Mouse (Mus musculus): ENCODE data around the gene Hnrnph1. TPM values are rescaled to one million over a fixed set of nuclear protein-coding genes. Genes with fewer than 3 reads are reported as not detected.

Gene Hnrnph1
- polyA plus RNA-seq, 1 experiment from 2014 or later, result 241 TPM

DNA sequence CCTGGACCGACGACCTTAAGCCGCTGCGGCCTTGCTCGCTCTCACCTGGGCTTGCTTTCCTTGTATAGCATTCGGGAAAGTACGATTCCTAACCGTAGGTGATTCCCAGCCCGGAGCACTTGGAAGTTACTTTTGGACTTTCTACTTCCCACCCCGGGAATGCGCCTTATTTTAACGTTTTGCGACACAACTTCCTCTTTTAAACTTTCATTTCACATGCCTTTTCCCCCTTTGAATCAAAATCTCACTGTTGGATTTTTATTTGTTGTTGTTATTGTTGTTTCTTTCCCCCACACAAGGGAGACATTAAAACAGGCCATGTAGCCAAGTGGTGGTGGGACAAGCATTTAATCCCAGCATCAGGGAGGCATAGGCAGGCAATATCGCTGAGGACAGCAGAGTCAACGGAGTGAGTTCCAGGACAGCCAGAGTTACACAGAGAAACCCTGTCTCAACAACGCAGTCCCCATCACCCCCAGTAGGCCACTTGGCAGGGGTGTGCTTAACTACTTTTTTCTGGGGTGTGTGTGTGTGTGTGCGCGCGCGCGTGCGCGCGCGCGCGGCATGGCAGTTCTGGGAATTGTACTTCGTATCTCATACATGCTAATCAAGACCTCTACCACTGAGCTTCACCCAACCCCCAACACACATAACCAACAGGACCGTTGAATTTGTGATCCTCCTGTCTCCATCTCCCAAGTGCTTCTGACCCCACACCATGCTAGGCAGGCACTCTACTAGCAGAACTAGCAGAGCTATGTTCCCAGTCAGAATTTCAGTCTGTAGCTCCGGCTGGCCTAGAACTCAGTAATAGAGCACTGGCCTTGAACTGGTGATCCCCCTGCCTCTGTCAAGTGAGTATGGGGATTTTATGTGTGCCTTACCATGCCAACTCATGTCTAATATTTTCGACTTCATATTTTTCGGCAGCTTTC is 54.6 kb downstream of the Hnrnph1 start:
- Histone ChIP-seq H3K36me3 (ENCODE audit: control insufficient read depth, insufficient read depth, low read length) (no peaks in the 10 kb centered on the region), H3K27me3 (ENCODE audit: control insufficient read depth, insufficient read depth, low read length) (no peaks in the 10 kb centered on the region), H3K4me2 (ENCODE audit: low read length) (peak overlapping the region; percentile 80), H3K27ac (replicated peaks in 1 of 2; ENCODE audit: control insufficient read depth in 1 of 2, insufficient read depth in 1 of 2, low read depth in 2 of 2, low read length in 2 of 2) (peak overlapping the region; percentile 91 to 94), H3K9me3 (ENCODE audit: control insufficient read depth, low read length) (no peaks in the 10 kb centered on the region), H3K4me1 (ENCODE audit: control insufficient read depth in 2 of 2, insufficient read depth in 2 of 2, low read length in 2 of 2) (peaks cover 4% of the 10 kb centered on the region in 2 experiments; a peak in 3 of 4 replicates), H3K4me3 (ENCODE audit: control insufficient read depth in 1 of 2, insufficient read depth in 1 of 2, low read depth in 1 of 2, low read length in 2 of 2) (peak overlapping the region; percentile 81 to 84), H3K9ac (ENCODE audit: low read length) (peak overlapping the region; percentile 93)
- ATAC-seq (ENCODE audit: insufficient number of reproducible peaks, insufficient read depth, low FRiP score, low read depth), result 0 out of 2 replicates have a peak, but pooled peaks have one; percentile 19
- whole genome bisulfite sequencing, result 30% methylated on average over 32 of the region's 32 CpGs

DNA sequence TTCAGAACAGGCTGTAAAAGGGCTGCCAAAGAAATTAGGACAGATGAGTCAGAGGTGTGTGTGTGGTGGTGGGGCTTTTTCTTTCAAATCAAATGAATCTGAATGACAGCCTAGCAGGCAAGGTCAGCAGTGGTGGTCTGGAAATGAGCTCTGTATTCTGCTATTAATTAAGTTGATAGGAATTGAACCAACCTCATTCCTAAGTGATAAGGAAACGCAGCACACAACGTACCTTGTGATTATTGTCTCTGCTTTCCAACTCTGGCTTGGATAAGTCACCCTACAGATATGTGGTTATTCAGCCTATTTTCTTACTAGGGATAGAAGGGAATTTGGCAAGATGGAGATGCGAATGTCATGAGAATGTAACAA is 55.3 kb downstream of the Hnrnph1 start:
- H3K9me3 ChIP-seq (ENCODE audit: control insufficient read depth, low read length), result no peaks in the 10 kb centered on the region
- no peaks in the 10 kb centered on the region for H3K27me3 ChIP-seq (ENCODE audit: control insufficient read depth, insufficient read depth, low read length)
- no peak overlapping the region for H3K4me3 ChIP-seq (ENCODE audit: control insufficient read depth in 1 of 2, insufficient read depth in 1 of 2, low read depth in 1 of 2, low read length in 2 of 2)
- no peaks in the 10 kb centered on the region for H3K36me3 ChIP-seq (ENCODE audit: control insufficient read depth, insufficient read depth, low read length)
- H3K4me2 ChIP-seq (ENCODE audit: low read length), result no peak overlapping the region
- WGBS, result 80% methylated on average over 3 of the region's 3 CpGs
- peaks cover 4% of the 10 kb centered on the region in 2 experiments; a peak in 3 of 4 replicates for H3K4me1 ChIP-seq (ENCODE audit: control insufficient read depth in 2 of 2, insufficient read depth in 2 of 2, low read length in 2 of 2)
- H3K27ac ChIP-seq (replicated peaks in 1 of 2; ENCODE audit: control insufficient read depth in 1 of 2, insufficient read depth in 1 of 2, low read depth in 2 of 2, low read length in 2 of 2), result no peak overlapping the region
- no peak for ATAC-seq (ENCODE audit: insufficient number of reproducible peaks, insufficient read depth, low FRiP score, low read depth)
- H3K9ac ChIP-seq (ENCODE audit: low read length), result no peak overlapping the region

DNA sequence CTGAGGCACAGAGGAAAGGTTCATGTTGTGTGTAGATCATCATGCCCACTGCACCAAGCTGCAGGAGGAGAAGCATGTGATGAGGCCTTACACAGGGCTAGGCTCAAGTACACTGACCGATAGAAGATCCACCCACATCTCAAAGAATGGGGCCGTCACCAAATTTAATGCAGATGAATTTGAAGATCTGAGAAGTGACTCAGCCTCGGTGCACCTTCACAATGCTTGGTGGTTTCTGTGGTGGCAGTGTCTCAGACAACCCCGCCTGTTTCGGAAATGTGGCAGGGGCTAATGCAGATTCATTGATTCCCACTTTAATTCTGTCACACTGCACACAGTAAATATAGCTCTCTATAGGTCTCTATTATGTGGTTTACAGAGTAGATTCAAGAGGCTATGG is 56.1 kb downstream of the Hnrnph1 start:
- peaks cover 4% of the 10 kb centered on the region in 2 experiments; a peak in 3 of 4 replicates for H3K4me1 ChIP-seq (ENCODE audit: control insufficient read depth in 2 of 2, insufficient read depth in 2 of 2, low read length in 2 of 2)
- H3K27me3 ChIP-seq (ENCODE audit: control insufficient read depth, insufficient read depth, low read length), result no peaks in the 10 kb centered on the region
- H3K9ac ChIP-seq (ENCODE audit: low read length), result no peak overlapping the region
- H3K4me2 ChIP-seq (ENCODE audit: low read length), result no peak overlapping the region
- H3K27ac ChIP-seq (replicated peaks in 1 of 2; ENCODE audit: control insufficient read depth in 1 of 2, insufficient read depth in 1 of 2, low read depth in 2 of 2, low read length in 2 of 2), result no peak overlapping the region
- H3K9me3 ChIP-seq (ENCODE audit: control insufficient read depth, low read length), result no peaks in the 10 kb centered on the region
- no peak for ATAC-seq (ENCODE audit: insufficient number of reproducible peaks, insufficient read depth, low FRiP score, low read depth)
- no peak overlapping the region for H3K4me3 ChIP-seq (ENCODE audit: control insufficient read depth in 1 of 2, insufficient read depth in 1 of 2, low read depth in 1 of 2, low read length in 2 of 2)
- no peaks in the 10 kb centered on the region for H3K36me3 ChIP-seq (ENCODE audit: control insufficient read depth, insufficient read depth, low read length)
- 85% methylated on average over 5 of the region's 5 CpGs for WGBS

MicroRNAs within 50 kb of the gene (microRNA counts, 519-probe panel; counts per million panel counts)
- 3,825 counts per million, percentile 74 among the panel's probes with 10 or more counts for microRNA mmu-miR-804

Small RNA genes within 50 kb of the gene (microRNA-seq; reads per million reads assigned to microRNA genes)
- not detected for gene Mir804

Other genes with a start within 250 kb of the Hnrnph1 start
- 27.4 and 28.7 TPM in 2 replicates for gene Tbc1d9b, start 245.6 kb upstream of the Hnrnph1 start, polyA plus RNA-seq (2014; fragmentation: Nextera tagmentation; extraction: Ambion mirVana)
- gene Mrnip, start 202.5 kb upstream of the Hnrnph1 start, polyA plus RNA-seq (2014; fragmentation: Nextera tagmentation; extraction: Ambion mirVana), result 10.9 and 13.1 TPM in 2 replicates
- 216 and 226 TPM in 2 replicates for gene Sqstm1, start 166.2 kb upstream of the Hnrnph1 start, polyA plus RNA-seq (2014; fragmentation: Nextera tagmentation; extraction: Ambion mirVana)
- gene Mgat4b, start 166.1 kb upstream of the Hnrnph1 start, polyA plus RNA-seq (2014; fragmentation: Nextera tagmentation; extraction: Ambion mirVana), result 32.9 and 37.6 TPM in 2 replicates
- 1.8 and 1.9 TPM in 2 replicates for gene Ltc4s, start 138.4 kb upstream of the Hnrnph1 start, polyA plus RNA-seq (2014; fragmentation: Nextera tagmentation; extraction: Ambion mirVana)
- gene Maml1, start 84.7 kb upstream of the Hnrnph1 start, polyA plus RNA-seq (2014; fragmentation: Nextera tagmentation; extraction: Ambion mirVana), result 5.2 and 5.6 TPM in 2 replicates
- 197 and 211 TPM in 2 replicates for gene Canx, start 51.3 kb upstream of the Hnrnph1 start, polyA plus RNA-seq (2014; fragmentation: Nextera tagmentation; extraction: Ambion mirVana)
- 0.31 TPM in 1 of 2 replicates, not detected in the other for gene Cby3, start 22.5 kb upstream of the Hnrnph1 start, polyA plus RNA-seq (2014; fragmentation: Nextera tagmentation; extraction: Ambion mirVana)
- gene Rufy1, start 54.1 kb downstream of the Hnrnph1 start, polyA plus RNA-seq (2014; fragmentation: Nextera tagmentation; extraction: Ambion mirVana), result 27.1 and 28.6 TPM in 2 replicates
- 6.6 and 8.0 TPM in 2 replicates for gene Adamts2, start 225.1 kb downstream of the Hnrnph1 start, polyA plus RNA-seq (2014; fragmentation: Nextera tagmentation; extraction: Ambion mirVana)